Mouse (Mus musculus): ENCODE results near the gene Gm5426. TPM values are rescaled to one million over a fixed set of nuclear protein-coding genes. Genes with fewer than 3 reads are reported as not detected.

Gene Gm5426
- polyA plus RNA-seq, 1 experiment from 2014 or later = not detected

DNA sequence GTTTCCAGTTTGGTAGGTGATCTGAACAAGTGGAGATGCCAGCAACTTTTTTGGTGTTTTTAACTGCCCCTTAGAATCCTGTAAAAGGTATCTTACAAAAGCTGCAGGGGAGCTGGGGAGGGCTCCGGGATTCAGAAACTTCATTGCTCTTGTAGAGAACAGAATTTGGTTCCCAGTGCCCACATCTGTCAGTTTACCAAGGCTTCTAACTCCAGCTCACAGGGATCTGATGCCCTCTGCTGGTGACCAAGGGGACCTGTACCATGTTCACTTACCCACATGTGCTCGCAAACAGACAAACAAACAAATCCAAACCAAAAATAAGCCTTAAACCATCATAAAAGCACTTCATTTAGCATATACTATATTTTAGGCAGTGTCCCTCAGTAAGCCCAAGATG lies 31.3 kb upstream of the Gm5426 start:
- Histone ChIP-seq H3K27ac (ENCODE audit: low read length) (peak overlapping the region; percentile 24; the same call in 1 of the 2 replicates), H3K36me3 (ENCODE audit: control insufficient read depth, insufficient read depth) (no peaks in the 10 kb centered on the region), H3K27me3 (ENCODE audit: control insufficient read depth, insufficient read depth, low read depth, low read length) (no peaks in the 10 kb centered on the region), H3K4me2 (ENCODE audit: low read depth, low read length) (no peak overlapping the region), H3K4me1 (ENCODE audit: control insufficient read depth, low read depth, low read length) (no peaks in the 10 kb centered on the region; the same call in 1 of the 2 replicates), H3K4me3 (ENCODE audit: low read depth, low read length) (no peak overlapping the region), H3K9me3 (replicated peaks; ENCODE audit: control insufficient read depth, low read length) (no peaks in the 10 kb centered on the region), H3K9ac (ENCODE audit: low read depth, low read length) (no peak overlapping the region)
- no peak; the same call in 1 of the 2 replicates for ATAC-seq (ENCODE audit: low read depth)
- 69% methylated on average over 2 of the region's 2 CpGs for WGBS (ENCODE audit: insufficient replicate concordance)

DNA sequence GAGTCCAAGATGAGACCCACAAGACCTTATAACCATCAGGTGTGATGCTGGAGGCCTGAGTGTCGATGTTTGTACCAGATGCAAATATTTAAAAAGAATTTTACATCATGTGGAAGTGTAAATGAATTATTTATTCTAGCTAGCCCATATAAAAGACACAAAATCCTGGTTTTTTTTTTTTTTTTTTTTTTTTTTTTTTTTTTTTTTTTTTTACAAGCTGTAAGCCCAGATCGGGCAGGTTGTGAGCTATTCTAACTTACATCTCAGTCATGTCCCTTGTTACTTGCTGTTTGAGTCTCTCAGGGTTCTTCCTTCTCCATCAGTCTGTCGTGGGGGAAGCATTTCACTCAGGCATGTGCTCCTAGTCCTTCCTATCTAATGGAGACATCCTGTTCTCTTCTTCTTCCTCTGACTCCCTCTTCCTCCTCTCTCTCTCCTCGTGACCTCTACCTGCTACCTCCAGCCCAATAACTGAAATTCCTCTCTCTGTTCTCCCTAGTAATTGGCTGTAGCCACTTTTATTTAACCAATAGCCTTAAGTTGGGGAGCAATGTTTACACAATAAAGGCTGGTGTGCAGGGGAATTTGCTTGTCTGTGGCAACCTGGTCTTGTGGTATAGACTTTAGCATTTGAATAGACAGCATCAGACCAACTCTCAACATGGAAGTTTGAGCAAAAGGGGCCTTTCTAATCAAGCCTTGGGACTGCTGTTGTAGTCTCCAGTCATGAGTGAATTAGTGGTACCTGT lies 29.3 kb upstream of the Gm5426 start:
- H3K4me1 ChIP-seq (ENCODE audit: control insufficient read depth, low read depth, low read length) = no peaks in the 10 kb centered on the region; the same call in 1 of the 2 replicates
- ATAC-seq (ENCODE audit: low read depth) = no peak
- no peaks in the 10 kb centered on the region for H3K27me3 ChIP-seq (ENCODE audit: control insufficient read depth, insufficient read depth, low read depth, low read length)
- H3K9ac ChIP-seq (ENCODE audit: low read depth, low read length) = no peak overlapping the region
- no peak overlapping the region for H3K27ac ChIP-seq (ENCODE audit: low read length)
- no peaks in the 10 kb centered on the region for H3K9me3 ChIP-seq (replicated peaks; ENCODE audit: control insufficient read depth, low read length)
- H3K4me3 ChIP-seq (ENCODE audit: low read depth, low read length) = no peak overlapping the region
- no peaks in the 10 kb centered on the region for H3K36me3 ChIP-seq (ENCODE audit: control insufficient read depth, insufficient read depth)
- no peak overlapping the region for H3K4me2 ChIP-seq (ENCODE audit: low read depth, low read length)
- 47% methylated on average over 4 of the region's 4 CpGs for WGBS (ENCODE audit: insufficient replicate concordance)

DNA sequence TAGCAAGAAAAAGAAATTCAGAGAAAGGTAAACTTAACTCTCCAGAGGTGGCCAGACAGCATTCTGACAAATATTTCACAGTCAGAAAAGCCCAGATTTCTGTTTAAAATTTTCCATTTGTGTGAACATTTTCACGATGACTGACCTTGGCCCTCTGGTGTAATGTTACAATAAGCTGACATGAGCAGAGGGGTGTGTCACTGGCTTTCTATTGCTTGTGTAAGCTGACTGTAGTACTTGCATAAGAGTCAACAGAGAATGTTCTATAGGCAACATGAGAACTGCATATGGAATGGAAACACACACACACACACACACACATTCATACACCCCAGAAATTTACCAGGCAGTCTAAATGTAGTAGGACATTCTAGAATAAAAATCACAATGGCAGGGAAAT lies 28.6 kb upstream of the Gm5426 start:
- 0 out of 2 replicates have a peak, but pooled peaks have one; percentile 45 for ATAC-seq (ENCODE audit: low read depth)
- H3K4me3 ChIP-seq (ENCODE audit: low read depth, low read length) = no peak overlapping the region
- no peak overlapping the region for H3K4me2 ChIP-seq (ENCODE audit: low read depth, low read length)
- no peaks in the 10 kb centered on the region; the same call in 1 of the 2 replicates for H3K4me1 ChIP-seq (ENCODE audit: control insufficient read depth, low read depth, low read length)
- no peaks in the 10 kb centered on the region for H3K36me3 ChIP-seq (ENCODE audit: control insufficient read depth, insufficient read depth)
- no peak overlapping the region for H3K9ac ChIP-seq (ENCODE audit: low read depth, low read length)
- no peaks in the 10 kb centered on the region for H3K9me3 ChIP-seq (replicated peaks; ENCODE audit: control insufficient read depth, low read length)
- whole genome bisulfite sequencing (ENCODE audit: insufficient replicate concordance) = 41% methylated on average over 1 of the region's 1 CpGs
- no peaks in the 10 kb centered on the region for H3K27me3 ChIP-seq (ENCODE audit: control insufficient read depth, insufficient read depth, low read depth, low read length)
- no peak overlapping the region for H3K27ac ChIP-seq (ENCODE audit: low read length)

DNA sequence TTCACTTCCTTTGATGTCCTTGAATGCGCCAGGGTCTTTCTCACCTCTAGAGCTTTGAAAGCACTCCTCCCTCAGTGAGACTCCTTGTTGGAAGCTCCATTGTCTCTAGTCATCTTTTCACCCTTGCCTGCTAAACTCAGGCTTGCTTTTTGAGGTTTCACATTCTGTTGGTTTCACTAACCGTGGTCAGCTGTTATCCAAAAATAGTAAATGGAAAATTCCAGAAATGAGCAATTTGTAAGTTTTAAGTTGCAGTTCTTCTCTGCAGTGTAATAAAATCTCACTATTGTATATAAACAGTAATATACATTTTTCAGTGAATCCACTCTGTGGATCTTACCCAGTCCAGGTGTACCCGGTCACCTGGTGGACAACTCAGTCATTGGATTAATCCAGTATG lies 21.1 kb upstream of the Gm5426 start:
- no peak overlapping the region for H3K4me2 ChIP-seq (ENCODE audit: low read depth, low read length)
- WGBS (ENCODE audit: insufficient replicate concordance) = 68% methylated on average over 3 of the region's 3 CpGs
- no peak for ATAC-seq (ENCODE audit: low read depth)
- no peak overlapping the region for H3K27ac ChIP-seq (ENCODE audit: low read length)
- no peaks in the 10 kb centered on the region for H3K27me3 ChIP-seq (ENCODE audit: control insufficient read depth, insufficient read depth, low read depth, low read length)
- H3K4me1 ChIP-seq (ENCODE audit: control insufficient read depth, low read depth, low read length) = no peaks in the 10 kb centered on the region
- no peak overlapping the region for H3K9ac ChIP-seq (ENCODE audit: low read depth, low read length)
- H3K9me3 ChIP-seq (replicated peaks; ENCODE audit: control insufficient read depth, low read length) = no peaks in the 10 kb centered on the region
- no peaks in the 10 kb centered on the region for H3K36me3 ChIP-seq (ENCODE audit: control insufficient read depth, insufficient read depth)
- no peak overlapping the region for H3K4me3 ChIP-seq (ENCODE audit: low read depth, low read length)

DNA sequence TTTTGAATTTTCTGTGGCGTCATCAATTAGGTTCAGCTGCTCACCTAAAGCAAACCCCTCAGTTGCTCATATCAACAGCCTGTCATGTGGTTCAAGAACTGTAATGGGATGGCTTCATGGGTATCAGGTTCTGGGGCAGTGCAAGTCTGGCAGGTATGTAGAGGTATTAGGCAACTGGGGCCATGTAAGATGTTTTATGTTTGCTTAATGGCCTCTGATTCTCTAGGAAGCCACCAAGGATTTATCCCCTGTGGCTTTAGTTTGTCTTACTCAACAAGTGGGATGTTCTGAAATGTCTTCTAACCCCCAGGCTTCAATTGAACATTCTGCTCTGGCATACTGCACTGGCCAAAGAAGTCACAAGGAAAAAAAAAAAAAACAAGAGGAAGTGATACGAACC lies 15.6 kb upstream of the Gm5426 start:
- Histone ChIP-seq H3K36me3 (ENCODE audit: control insufficient read depth, insufficient read depth) (no peaks in the 10 kb centered on the region), H3K4me3 (ENCODE audit: low read depth, low read length) (no peak overlapping the region), H3K9me3 (replicated peaks; ENCODE audit: control insufficient read depth, low read length) (no peaks in the 10 kb centered on the region), H3K4me1 (ENCODE audit: control insufficient read depth, low read depth, low read length) (peaks cover 4% of the 10 kb centered on the region), H3K27me3 (ENCODE audit: control insufficient read depth, insufficient read depth, low read depth, low read length) (no peaks in the 10 kb centered on the region), H3K9ac (ENCODE audit: low read depth, low read length) (no peak overlapping the region), H3K4me2 (ENCODE audit: low read depth, low read length) (no peak overlapping the region), H3K27ac (ENCODE audit: low read length) (no peak overlapping the region)
- WGBS (ENCODE audit: insufficient replicate concordance) = 72% methylated on average over 2 of the region's 2 CpGs
- no peak for ATAC-seq (ENCODE audit: low read depth)

DNA sequence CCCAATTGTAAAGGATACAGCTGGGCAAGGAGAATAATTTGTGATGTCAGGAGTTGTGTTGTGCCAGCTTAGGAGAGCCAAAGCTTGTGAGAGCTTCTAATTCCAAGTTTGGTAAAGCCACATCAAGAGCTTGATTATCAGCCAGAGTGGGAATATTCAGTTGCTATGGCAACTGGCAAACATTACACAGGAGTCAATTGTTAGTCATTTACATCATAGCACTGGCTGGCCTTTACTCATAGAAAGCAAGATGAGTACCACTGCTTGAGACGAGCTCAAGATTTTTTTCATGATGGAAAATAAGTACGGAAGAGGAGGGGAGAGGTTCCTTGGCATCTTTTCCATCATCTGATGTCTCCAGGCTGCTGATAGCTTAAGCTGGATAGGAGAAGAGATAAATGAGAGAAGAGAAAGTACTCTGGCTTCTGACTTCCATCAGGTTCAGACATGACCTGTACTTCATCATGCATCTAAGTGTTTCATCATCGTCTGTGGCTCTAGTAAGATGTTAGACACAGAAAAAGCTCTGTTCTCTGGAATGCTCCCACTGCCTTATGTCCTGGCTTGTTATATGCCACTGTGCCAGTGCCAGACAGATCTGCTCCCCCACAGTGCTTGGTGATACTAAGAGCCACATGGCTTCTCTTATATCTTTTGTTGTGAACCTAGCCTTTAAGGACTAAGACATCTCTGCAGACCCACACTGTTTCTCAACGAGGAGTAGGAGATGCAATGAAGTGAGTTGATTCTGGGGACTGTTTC lies 15.0 kb upstream of the Gm5426 start:
- ATAC-seq (ENCODE audit: low read depth) = no peak
- no peak overlapping the region for H3K4me2 ChIP-seq (ENCODE audit: low read depth, low read length)
- no peaks in the 10 kb centered on the region for H3K36me3 ChIP-seq (ENCODE audit: control insufficient read depth, insufficient read depth)
- H3K9ac ChIP-seq (ENCODE audit: low read depth, low read length) = no peak overlapping the region
- H3K4me1 ChIP-seq (ENCODE audit: control insufficient read depth, low read depth, low read length) = peaks cover 4% of the 10 kb centered on the region
- WGBS (ENCODE audit: insufficient replicate concordance) = 57% methylated on average over 4 of the region's 4 CpGs
- no peak overlapping the region for H3K4me3 ChIP-seq (ENCODE audit: low read depth, low read length)
- H3K27ac ChIP-seq (ENCODE audit: low read length) = no peak overlapping the region
- H3K9me3 ChIP-seq (replicated peaks; ENCODE audit: control insufficient read depth, low read length) = no peaks in the 10 kb centered on the region
- H3K27me3 ChIP-seq (ENCODE audit: control insufficient read depth, insufficient read depth, low read depth, low read length) = no peaks in the 10 kb centered on the region

DNA sequence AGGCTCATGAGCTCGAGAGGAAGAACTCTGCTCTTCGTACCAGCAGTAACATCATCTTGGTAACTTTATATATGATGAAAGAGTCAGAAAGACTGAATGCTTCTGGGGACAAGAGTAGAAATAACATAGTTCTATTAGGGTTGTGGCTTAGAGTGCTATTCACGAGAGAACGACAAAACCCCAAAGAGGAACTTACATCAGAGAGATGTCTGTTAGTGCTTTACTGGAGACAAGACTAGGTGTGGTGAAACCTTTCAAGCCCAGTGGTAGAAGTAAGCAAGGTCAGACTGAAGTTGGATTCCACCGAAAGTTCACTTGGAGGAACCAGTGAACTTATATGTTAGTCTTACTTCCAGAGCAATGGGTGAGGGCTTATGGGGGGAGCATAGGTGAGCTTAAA lies 12.5 kb upstream of the Gm5426 start:
- 43% methylated on average over 5 of the region's 5 CpGs for WGBS (ENCODE audit: insufficient replicate concordance)
- H3K36me3 ChIP-seq (ENCODE audit: control insufficient read depth, insufficient read depth) = no peaks in the 10 kb centered on the region
- peaks cover 4% of the 10 kb centered on the region for H3K4me1 ChIP-seq (ENCODE audit: control insufficient read depth, low read depth, low read length)
- H3K9ac ChIP-seq (ENCODE audit: low read depth, low read length) = no peak overlapping the region
- no peak overlapping the region for H3K4me2 ChIP-seq (ENCODE audit: low read depth, low read length)
- no peaks in the 10 kb centered on the region for H3K27me3 ChIP-seq (ENCODE audit: control insufficient read depth, insufficient read depth, low read depth, low read length)
- ATAC-seq (ENCODE audit: low read depth) = no peak
- H3K27ac ChIP-seq (ENCODE audit: low read length) = no peak overlapping the region
- H3K9me3 ChIP-seq (replicated peaks; ENCODE audit: control insufficient read depth, low read length) = no peaks in the 10 kb centered on the region
- no peak overlapping the region for H3K4me3 ChIP-seq (ENCODE audit: low read depth, low read length)

DNA sequence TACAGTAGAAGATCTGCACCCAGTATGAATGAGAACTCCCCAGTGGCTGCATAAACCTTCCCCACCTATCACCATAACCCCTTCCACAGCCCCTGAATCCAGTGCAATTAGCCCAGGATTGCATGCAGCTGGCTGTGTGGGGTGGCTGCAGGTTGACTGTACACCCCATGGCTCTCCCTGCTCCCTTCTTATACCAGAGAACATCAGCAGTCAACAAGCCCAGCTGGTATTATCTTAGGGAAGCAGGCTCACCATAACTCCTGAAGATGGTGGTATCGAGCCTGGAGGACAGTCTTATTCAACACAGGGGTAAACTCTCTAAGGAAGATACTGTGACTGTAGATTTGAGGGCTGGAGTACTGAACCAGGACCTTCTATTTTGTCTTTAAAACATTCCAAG lies 12.1 kb upstream of the Gm5426 start:
- no peaks in the 10 kb centered on the region for H3K36me3 ChIP-seq (ENCODE audit: control insufficient read depth, insufficient read depth)
- 20% methylated on average over 1 of the region's 1 CpGs for WGBS (ENCODE audit: insufficient replicate concordance)
- ATAC-seq (ENCODE audit: low read depth) = no peak
- H3K27ac ChIP-seq (ENCODE audit: low read length) = no peak overlapping the region
- no peak overlapping the region for H3K4me3 ChIP-seq (ENCODE audit: low read depth, low read length)
- no peaks in the 10 kb centered on the region for H3K9me3 ChIP-seq (replicated peaks; ENCODE audit: control insufficient read depth, low read length)
- H3K27me3 ChIP-seq (ENCODE audit: control insufficient read depth, insufficient read depth, low read depth, low read length) = no peaks in the 10 kb centered on the region
- no peak overlapping the region for H3K9ac ChIP-seq (ENCODE audit: low read depth, low read length)
- no peak overlapping the region for H3K4me2 ChIP-seq (ENCODE audit: low read depth, low read length)
- H3K4me1 ChIP-seq (ENCODE audit: control insufficient read depth, low read depth, low read length) = peaks cover 4% of the 10 kb centered on the region
